Mouse (Mus musculus) spleen, adult 12 weeks (tissue): ENCODE data around the gene Dkk1.
"Not testable (repeated sequence)": the region's sequence is repeated elsewhere in the genome, so short reads cannot be mapped to it uniquely, and the experiment has no call there.

ENCODE experiments used
- DNase-seq: peaks from one replicate; pipeline ENCODE4 v3.0.0; 2022; ENCODE audit warnings: low spot score

Dkk1 gene

GRCm38 (mm10) chr19:30549044-30549853 is at the start of gene Dkk1:
Gene Dkk1, minus strand, starts transcription at chr19:30549665.
- no peak for DNase-seq

- no peak for DNase-seq
Observed at GRCm38 (mm10) chr19:30586366-30586765, 36.9 kb upstream of the Dkk1 start.

- DNase-seq: no peak
Observed at GRCm38 (mm10) chr19:30564516-30564915, 15.1 kb upstream of the Dkk1 start.

- DNase-seq: no peak
Observed at GRCm38 (mm10) chr19:30563876-30564275, 14.4 kb upstream of the Dkk1 start.

GRCm38 (mm10) chr19:30558024-30558423 is 8.6 kb upstream of the Dkk1 start:
- no peak for DNase-seq

GRCm38 (mm10) chr19:30554467-30554881 is 5.0 kb upstream of the Dkk1 start:
- DNase-seq: no peak

GRCm38 (mm10) chr19:30553740-30554139 is 4.3 kb upstream of the Dkk1 start:
- DNase-seq: no peak

GRCm38 (mm10) chr19:30552260-30552659 is 2.8 kb upstream of the Dkk1 start:
- DNase-seq: no peak

- DNase-seq: no peak
Observed at GRCm38 (mm10) chr19:30549854-30550647, 586 bp upstream of the Dkk1 start.

GRCm38 (mm10) chr19:30548411-30549043 is 938 bp downstream of the Dkk1 start:
- no peak for DNase-seq

- not testable (repeated sequence) for DNase-seq
Observed at GRCm38 (mm10) chr19:30539365-30539941, 10.0 kb downstream of the Dkk1 start.

GRCm38 (mm10) chr19:30516771-30517170 is 32.7 kb downstream of the Dkk1 start:
- no peak for DNase-seq

GRCm38 (mm10) chr19:30510481-30510880 is 39.0 kb downstream of the Dkk1 start:
- no peak for DNase-seq

- DNase-seq: no peak
Observed at GRCm38 (mm10) chr19:30505497-30505896, 44.0 kb downstream of the Dkk1 start.
